Mouse (Mus musculus) CD4-positive helper T cell, adult 2 months (primary cell): ENCODE results near the gene Gm3625.
A peak's percentile ranks its signal among the peaks of the same experiment; 100 is the strongest.

Experiments
- DNase-seq: peaks from one replicate; pipeline ENCODE4 v3.0.0-alpha.2; 2012; ENCODE audit warnings: low read depth, missing footprints, low spot score

Gm3625 gene

DNA sequence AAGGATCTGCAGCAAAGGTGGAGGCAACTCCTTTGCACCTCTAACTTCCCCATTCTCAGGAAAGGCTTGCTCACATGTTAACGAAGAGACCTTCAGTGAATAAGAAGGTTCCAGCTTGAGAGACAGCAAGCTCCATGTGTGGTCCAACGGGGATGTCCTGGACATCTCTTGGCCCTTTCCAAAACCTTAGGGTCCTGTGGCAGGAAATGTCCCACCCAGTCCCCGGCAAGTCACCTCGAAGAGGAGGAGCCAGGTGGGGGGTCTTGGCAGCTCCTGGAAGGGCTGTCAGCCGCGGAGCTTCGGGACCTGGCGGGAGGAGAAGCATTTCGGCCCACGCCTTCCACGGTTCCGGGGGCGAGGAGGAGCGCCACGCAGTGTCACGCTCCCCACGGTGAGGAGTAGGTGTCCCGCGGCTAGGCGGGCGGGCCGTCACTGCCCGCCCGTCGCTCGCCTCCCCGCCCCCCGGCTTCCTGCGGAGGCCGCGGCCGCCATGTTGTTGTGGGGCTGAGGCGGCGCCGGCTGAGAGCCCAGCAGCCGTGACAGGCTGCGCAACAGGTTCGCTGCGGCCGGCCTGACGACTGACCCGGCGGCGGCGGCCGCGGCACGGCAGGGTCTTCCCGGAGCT, at the start of gene Gm3625, which contains the start of gene Itsn2:
Gene Gm3625, minus strand, starts transcription at position 387 of the 625 bp plus-strand sequence.
Gene Itsn2, plus strand, starts transcription at position 98 of the 625 bp plus-strand sequence.
- DNase-seq: peak; percentile 86

DNA sequence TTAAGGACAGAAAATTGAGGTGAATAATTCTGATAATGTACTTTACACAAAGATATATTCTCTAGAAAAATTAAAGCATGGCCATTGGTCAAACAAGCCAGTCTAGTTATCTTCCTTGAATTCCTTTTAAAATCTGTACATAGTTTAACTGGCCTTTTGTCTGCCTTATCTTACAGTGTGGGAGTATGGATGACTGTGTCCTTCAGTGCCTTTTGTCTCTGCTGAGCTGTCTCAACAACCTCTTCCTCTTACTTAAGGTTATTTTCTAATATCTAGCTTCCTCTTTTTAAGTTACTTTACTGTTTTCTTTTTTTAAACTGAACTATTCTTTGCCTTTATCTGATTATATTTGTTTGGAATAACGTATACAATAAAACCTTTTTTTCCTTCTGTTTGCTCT, 48.0 kb upstream of the Gm3625 start:
- DNase-seq: no peak

DNA sequence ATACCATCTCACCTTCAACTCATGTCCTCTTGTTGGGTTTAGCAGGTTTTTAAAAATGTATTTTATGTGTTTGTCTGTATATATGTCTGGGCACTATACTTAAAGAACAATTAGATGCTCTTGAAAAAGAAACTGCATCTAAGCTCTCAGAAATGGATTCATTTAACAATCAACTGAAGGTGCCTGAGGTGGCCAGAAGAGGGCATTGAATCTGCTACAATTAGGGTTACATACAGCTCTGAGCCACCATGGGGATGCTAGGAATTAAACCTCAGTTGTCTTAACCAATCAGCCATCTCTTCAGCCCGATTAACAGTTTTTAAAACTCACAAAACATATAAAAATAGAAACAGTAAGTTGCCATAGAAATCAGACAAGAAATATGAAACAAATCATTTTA, 45.7 kb upstream of the Gm3625 start:
- peak; percentile 8 for DNase-seq

DNA sequence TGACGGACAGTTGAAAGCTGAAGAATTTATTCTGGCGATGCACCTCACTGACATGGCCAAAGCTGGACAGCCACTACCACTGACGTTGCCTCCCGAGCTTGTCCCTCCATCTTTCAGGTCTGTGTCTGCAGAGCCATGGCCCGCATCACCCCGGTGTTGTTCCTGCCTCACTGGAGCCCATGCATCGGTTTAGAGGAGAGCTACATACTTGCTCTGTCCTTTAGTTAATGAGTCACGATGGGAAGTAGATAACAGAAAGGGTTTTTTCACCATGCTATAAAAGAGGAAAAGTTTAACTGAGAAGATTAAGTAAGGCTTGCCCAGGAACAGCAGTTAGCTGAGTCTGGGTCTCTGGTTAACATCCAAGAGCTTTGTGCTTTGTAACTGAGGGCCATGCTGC, 40.2 kb upstream of the Gm3625 start:
- no peak for DNase-seq

DNA sequence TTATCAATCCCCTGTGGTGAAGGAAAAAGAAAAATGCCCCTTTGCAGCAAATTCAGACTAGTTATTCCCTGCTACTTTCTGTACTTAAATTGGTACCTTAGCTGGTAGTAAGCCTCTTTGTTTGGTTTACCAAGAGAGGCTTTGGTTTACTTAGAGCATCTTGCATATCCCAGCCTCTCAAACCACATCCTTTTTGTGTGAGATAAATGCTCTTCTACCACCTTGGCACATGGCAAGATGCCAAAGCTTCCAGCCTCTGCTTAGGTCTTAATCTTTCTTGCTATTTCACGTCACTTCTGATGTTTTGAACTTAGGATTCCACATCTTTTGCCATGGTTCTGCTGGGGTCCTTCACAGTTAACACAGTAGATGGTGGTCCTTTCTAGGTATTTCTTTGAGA, 31.5 kb upstream of the Gm3625 start:
- DNase-seq: peak; percentile 66

DNA sequence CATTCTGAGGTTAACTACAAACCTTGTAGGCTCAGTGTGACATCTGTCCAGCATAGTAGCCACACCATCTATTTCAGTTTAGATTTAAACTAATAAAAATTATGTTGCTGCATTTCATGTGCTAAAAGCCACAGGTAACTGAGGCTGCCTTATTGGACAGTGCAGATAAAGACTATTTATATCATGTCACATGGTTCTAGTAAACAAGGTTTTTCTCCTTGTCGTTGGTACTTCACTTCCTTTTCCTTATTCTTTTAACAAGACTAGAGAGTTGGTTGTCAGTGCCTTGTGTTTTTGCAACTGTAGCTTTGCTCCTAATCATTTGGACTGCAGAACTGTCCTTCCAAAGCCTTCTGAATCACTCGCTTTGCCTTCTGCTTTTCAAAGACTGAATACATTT, 22.0 kb upstream of the Gm3625 start:
- DNase-seq: no peak

DNA sequence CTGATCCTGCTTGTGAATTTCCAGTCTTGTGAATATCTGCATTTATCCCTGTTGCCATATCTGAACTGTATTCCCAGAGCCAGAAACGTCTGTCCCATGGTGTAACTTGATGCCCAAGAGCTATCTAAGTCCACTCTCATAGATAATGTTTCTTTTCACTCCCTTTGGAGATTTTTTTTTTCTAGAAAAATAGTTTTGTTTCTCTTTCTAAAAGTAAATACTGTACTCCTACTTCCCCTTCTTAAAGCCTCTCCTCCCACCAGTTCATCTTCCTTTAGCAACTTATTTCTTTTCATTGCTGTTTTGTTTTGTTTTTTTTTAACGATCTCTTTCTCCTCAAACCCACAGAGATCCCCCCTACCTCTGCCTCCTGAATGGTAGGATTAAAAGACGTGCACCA, 13.9 kb upstream of the Gm3625 start:
- DNase-seq: no peak

DNA sequence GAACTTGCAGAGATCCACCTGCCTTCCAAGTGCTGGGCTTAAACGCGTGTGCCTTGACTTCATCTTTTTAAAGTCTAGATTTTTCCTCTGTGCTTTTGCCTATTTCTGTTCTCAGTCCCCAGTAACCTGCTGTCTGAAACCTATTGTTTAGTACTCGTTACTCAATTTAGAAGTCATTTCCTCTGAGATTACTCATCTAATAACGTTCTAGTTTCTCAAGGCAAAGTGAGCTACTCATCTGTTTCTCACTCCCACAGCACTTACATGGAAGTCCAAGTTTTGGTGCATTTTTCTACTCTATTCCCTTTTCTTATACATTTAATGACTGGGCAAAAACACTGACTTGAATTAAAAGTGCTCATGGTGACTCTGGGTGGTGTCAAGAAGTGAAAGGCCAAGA, 7.0 kb upstream of the Gm3625 start:
- no peak for DNase-seq

DNA sequence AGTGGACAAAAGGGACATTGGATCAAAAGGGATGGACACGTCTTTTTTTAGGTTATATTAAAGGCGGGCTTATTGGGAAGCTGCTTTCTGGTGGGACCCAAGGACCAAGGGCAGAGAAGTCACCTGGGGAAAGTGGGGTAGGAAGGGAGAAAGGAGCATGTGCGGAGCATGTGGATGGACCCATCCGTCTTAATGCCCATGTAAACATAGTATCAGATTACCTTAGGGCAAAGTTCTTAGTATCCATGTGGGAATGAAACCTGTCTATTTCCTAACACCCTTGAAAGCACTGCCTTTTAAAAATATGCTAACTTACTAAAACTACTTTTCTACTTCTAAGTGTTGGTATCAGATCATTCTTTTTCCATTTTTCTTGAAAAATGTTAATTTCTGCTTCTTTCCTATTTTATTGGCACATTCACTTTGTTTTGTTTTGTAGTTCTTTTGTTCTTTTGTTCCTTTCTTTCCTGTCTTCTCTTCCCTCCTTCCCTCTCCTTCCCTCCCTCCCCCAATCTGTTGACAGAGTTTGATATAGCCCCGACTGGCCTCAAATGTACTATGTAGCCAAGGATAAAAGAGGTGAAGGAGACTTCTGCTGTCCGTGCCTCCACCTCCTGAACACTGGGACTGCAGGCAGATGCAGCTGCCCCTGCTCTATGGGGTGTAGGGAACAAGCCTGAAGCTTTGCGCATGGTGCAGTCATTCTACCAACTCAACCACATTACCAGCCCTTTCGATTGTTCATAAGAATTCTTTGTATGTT, 6.1 kb upstream of the Gm3625 start:
- no peak for DNase-seq

DNA sequence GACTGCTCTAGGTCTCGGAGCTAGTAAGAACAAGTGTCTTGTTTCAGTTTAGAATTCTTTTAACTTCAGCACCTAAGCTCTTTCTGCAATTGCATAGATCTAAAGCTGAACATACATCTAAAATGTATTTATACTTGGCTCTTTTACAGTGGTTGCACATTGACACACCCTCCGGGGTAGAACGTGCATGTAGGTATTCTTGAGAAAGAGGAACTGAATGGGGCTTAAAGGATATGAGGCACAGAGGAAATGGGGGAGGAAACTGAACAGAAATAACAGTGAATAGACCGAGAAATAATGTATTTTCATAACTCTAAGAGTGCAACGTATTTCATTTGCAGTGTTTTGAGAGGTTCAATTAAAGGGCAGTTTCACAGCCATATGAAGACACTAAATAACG, 2.3 kb upstream of the Gm3625 start:
- DNase-seq: peak; percentile 54

DNA sequence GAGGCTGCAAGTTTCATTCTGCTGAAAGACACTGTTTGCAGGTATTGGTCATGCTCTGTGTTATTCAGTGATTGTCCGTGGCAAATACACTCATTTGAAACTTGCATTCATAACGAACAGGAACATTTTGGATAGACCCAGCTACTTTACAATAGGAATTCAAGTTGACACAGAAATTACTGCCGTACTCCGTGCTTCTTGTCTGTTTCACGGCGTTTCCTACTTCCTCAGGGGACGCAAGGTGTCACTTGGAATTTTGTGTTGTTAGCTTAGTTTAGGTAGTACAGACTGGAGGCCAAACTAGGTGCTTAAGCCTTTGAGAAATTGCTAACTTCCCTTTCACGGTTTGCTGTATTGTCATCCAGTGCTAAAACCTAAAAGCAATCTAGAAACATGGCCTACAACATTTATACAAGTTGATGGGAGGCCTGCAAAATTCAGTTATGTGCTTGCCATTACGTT, 1.2 kb upstream of the Gm3625 start:
- no peak for DNase-seq

DNA sequence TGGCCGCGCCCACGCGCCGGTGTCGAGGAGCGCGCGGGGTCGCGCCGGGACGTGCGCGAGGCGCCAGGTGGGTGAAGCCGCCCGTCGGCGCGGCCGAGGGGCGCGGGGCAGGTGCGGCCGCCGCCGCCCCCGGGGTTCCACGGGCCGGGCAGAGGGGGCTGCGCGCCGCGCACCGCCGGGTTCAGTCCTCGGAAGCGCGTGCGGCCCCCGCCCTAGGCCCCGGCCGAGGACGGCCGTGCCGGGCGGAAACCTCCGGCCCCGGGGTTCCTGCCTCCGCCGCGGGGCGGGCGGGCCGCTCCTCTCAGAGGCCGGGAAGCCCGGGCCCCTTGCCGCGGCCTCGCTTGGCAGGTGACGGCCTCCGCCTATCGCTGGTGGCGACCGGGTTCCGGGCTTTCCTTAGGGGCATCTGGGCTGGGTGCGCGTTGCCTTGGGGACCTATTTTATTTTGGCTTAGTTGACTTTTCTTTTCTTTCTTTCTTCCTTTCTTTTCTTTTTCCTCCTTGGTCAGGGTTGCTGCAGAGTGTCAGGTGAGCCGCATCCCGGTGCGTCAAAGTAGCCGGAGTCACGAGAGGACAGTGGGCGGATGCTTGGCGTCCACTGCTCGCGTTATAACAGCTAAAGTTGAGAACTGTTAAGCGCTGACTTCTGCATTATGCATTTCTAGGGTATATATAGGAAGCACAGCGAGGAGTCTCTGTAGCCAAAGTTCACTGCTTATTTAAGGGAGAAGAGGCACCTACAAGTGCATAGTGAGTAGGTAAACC, 621 bp upstream of the Gm3625 start:
- DNase-seq: peak; percentile 72

DNA sequence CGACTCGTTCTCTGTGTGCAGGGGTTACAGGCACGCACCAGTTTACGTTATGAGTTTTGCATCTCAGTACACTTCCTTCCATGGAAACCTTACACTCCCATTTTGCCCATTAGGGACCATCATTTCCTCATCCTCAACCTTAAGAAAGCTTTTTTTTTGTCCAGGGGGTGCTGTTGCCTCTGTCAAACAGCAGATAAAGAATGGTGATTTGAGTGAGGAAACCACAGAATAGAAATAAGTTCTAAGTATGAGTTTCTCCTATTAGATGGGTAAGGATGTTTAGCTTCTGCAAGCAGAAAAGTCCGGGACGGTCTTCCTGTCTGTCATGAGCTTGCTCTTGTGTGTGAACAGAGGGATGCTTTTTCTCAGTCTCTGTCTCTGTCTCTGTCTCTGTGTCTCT, 702 bp downstream of the Gm3625 start:
- peak; percentile 37 for DNase-seq

DNA sequence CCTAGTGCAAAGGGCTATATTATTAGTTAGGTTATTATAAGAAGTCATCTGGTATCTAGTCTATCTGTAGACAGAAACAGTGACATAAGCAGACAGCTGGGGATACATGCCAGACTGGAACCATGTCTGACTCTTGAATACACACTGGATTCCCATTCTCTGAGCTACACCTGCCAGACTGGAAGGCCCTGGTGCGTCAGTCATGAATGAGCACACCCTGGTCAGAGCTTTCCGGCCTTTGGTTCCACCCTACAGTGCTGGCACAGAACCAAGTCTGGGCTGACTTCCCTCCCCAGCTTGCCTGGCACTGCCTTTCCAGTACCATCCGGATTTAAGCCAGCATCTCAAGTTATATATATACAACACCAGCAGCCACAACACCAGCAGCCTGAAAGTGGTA, 4.1 kb downstream of the Gm3625 start:
- DNase-seq: no peak

DNA sequence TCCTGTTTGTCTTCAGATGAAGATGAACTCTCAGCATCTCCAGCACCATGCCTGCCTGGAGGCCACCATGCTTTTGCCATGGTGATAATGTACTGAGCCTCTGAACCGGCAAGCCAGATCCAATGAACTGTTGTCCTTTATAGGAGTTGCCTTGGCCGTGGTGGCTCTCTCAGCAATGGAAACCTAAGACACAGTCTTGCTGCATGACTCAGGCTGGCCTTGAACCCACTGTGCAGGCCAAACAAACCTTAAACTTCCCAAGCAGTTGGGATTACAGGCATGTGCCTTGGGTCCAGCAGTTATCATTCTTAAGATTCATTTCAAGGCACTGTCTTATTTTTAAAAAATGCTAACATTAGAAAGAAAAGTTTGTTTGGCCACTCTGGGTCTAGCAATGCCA, 4.9 kb downstream of the Gm3625 start:
- no peak for DNase-seq

DNA sequence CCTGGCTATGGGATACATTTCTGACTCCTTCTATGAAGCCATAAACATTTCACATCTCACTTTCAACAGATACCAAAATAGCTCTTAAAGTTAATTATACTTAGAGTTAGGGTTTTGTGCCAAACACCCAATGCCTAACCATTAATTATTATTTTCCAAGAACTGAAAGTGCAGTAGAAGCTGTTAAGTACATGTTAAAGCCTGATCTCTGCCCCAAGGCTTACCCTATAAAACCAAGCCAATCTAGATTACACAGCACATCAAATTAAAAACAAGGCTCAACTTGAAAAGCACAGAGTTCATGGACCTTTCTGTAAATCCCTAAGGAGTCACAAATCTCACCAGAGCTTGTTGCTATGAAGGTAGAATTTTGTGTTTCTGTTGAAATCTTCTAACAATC, 10.4 kb downstream of the Gm3625 start:
- no peak for DNase-seq

DNA sequence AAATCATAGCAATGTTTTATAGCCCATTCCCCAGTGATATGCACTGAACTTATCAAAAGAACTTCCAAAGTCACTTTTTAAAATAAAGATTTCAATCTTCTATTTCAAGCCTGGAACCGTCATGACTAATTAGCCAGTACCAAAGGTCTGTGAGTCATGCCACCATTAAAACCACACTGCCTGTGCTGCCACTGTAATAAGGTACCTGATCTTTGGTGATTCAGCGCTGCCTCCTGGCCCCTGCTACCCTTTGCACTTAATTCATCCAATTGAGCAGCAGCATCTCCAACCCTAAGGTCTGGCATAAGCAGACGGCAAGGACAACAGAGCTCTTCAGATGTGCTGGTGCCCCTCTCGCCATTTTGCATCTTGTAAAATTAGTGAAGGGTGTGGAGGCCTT, 18.7 kb downstream of the Gm3625 start:
- no peak for DNase-seq

DNA sequence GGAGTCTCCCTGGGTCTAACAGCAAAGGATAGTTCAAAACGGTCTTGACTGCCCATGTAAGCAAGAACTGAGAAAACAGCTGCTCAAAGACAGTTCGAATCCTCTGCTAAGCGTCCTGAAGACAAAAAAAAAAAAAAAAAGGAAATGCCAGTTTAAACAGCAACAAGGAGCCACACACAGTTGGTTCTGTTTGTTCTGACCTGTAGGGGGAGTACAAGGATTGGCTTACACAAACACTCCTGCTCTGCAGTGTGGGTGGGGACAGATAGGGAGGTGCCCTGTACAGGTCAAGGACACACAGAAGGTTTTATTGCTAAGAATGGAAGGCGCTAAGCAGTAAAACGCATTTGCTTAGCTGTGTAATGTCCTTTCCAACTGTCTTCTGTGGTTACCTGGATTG, 20.9 kb downstream of the Gm3625 start:
- DNase-seq: peak; percentile 76

DNA sequence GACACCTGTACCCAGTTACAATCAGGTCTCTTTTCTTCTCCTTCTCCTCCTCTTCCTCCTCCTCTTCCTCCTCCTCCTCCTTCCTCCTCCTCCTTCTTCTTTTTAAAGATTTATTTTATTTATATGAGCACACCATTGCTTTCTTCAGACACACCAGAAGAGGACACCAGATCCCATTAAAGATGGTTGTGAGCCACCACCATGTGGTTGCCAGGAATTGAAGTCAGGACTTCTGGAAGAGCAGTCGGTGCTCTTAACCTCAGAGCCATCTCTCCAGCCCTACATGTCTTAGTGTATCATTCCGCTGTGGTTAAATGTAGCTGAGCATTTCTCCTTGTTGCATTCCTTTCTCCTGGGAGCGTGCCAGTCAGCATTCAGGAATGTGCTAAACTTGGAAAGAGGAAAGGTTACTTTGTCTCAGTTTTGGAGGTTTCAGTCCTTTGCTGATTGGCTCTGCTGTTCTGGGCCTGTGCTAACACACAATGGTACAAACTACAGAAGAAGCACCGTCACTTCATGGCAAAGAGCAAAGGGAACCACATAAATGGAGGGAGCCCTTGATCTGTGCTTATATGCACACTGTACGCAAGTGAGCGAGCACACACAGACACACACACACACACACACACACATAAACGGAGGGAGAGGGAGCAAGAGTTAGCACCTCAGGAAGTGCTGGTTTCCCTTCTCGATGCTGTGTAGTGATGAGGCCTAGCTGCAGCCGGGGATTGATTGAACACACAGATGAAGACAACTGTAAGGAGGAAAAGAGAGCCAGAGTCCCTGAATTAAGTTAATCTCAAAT, 34.0 kb downstream of the Gm3625 start:
- peak; percentile 76 for DNase-seq

DNA sequence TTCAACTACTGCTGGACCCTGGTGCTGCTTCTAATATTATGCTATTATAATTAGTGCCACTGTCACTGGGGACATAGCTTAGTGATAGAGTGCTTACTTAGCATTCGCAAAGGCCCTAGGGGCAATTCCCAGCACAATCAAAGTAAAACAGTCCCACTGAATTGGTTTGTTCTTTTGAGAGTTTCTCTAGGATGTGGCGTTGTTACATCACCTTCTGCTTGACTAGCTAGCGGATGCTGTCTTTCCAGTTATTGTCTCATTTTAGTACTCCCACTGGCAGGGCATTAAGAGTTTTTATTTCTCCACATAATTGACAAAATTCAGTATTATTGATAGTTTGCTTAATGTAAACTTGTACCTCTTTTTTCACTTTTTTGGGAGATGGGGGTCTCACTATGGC, 34.7 kb downstream of the Gm3625 start:
- DNase-seq: no peak

DNA sequence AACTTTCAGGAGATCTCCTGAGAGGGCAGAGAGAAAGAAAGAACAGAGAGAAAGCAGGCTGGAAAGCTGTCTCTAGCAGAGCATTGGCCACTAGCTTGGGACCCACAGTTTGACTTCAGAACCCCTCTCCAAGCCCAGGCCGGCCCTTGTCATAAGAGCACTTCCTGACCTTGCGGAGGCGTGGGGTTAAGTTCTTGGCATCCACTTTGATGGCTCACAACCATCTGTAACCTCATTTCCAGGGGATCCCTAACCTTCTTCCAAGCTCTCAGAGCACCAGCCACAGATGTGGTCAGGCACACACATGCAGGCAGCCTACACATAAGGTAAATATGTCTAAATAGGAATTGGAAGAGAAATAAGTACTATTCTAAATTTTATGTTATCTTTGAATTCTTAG, 35.3 kb downstream of the Gm3625 start:
- DNase-seq: no peak

DNA sequence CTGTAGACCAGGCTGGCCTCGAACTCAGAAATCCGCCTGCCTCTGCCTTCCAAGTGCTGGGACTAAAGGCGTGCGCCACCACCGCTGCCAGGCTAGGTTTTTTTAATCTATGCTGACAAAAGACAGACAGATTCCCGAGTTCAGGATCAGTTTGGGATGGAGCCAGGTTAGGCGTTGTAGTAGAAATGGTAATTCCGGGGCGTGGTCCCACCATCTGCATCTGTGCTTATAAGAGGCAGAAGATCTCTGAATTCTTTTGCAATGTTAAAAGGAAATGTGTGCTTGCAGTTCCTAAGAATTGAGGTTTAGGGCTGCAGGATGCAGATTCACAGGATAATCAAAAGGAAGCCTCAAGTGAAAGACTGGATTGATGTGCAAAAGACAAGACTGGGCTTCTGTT, 35.8 kb downstream of the Gm3625 start:
- no peak for DNase-seq
